Mouse (Mus musculus) kidney, adult 10 weeks (tissue): ENCODE results near the gene Ndufb2. TPM values are rescaled to one million over a fixed set of nuclear protein-coding genes. Genes with fewer than 3 reads are reported as not detected.

Experiments
- polyA plus RNA-seq: library from polyadenylated mRNA; stranded (reverse); fragments of 350-450 nt; fragmentation: Illumina TruSeq; extraction: RNeasy Lipid Tissue Mini Kit (QIAGEN cat#74804); gene quantifications from one replicate; pipeline ENCODE4 v1.2.3, GENCODE M21; 2014; ENCODE audit warnings: low read depth, low replicate concordance

Gene Ndufb2
- 103 TPM for polyA plus RNA-seq

GRCm38 (mm10) chr6:39592401-39593214, at the start of gene Ndufb2:
Ndufb2 (plus strand) TSS chr6:39592574.

GRCm38 (mm10) chr6:39557723-39558261, 34.6 kb upstream of the Ndufb2 start, which contains the start of gene Dennd2a:
Dennd2a (minus strand) TSS chr6:39557867.

GRCm38 (mm10) chr6:39573791-39574554, 18.4 kb upstream of the Ndufb2 start, which contains the start of gene Adck2:
Adck2 (plus strand) TSS chr6:39573873.

GRCm38 (mm10) chr6:39585517-39585916, 6.9 kb upstream of the Ndufb2 start, which contains the start of gene Gm42420:
Gm42420 (plus strand) TSS chr6:39585753.

Other genes with a start within 250 kb of the Ndufb2 start
- 40.5 TPM for gene Slc37a3, start 214.9 kb upstream of the Ndufb2 start, polyA plus RNA-seq
- gene Rab19, start 211.4 kb upstream of the Ndufb2 start, polyA plus RNA-seq, result 1.5 TPM
- 36.8 TPM for gene Mkrn1, start 172.1 kb upstream of the Ndufb2 start, polyA plus RNA-seq
- gene Dennd2a, start 34.7 kb upstream of the Ndufb2 start, polyA plus RNA-seq, result 0.32 TPM
- 5.0 TPM for gene Adck2, start 18.7 kb upstream of the Ndufb2 start, polyA plus RNA-seq
- gene Gm42420, start 6.8 kb upstream of the Ndufb2 start, polyA plus RNA-seq, result not detected
- gene Braf, start 132.9 kb downstream of the Ndufb2 start, polyA plus RNA-seq, result 28.9 TPM
- 223 TPM for gene Mrps33, start 218.4 kb downstream of the Ndufb2 start, polyA plus RNA-seq